Mouse (Mus musculus) gastrocnemius, postnatal 10 days (tissue): ENCODE data around the gene Acaca. TPM values are rescaled to one million over a fixed set of nuclear protein-coding genes. Genes with fewer than 3 reads are reported as not detected.
"Not testable (repeated sequence)": the region's sequence is repeated elsewhere in the genome, so short reads cannot be mapped to it uniquely, and the experiment has no call there.

Experiments
- DNase-seq: peaks from one replicate; pipeline ENCODE4 v3.0.0; 2021; ENCODE audit warnings: mixed read lengths
- total RNA-seq, 2 experiments: library from RNA; stranded (reverse); gene quantifications; 2 replicates each; pipeline ENCODE4 v1.2.3; 2021

The Acaca gene
- total RNA-seq, 2 experiments from 2014 or later, result 15.7 to 16.4 TPM

DNA sequence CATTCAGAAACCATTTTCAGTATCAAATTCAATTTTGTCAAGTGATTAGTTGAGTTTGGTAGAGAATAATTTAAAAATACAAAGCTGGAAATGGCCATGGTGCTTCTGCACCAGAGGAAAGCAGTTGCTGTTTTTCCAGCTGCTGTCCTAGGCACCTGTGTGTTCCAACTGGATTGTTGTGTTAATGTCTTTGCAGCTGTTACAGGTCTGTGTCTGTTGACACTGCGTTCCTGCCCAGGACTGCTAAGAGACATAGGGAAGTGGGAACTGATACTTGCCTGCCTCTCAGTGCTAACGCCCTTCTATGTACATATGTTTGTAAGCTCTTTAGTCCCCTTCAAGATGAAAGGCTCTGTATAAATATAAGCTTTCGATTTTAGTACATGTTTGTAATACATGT is 203.4 kb downstream of the Acaca start:
- DNase-seq, result no peak

DNA sequence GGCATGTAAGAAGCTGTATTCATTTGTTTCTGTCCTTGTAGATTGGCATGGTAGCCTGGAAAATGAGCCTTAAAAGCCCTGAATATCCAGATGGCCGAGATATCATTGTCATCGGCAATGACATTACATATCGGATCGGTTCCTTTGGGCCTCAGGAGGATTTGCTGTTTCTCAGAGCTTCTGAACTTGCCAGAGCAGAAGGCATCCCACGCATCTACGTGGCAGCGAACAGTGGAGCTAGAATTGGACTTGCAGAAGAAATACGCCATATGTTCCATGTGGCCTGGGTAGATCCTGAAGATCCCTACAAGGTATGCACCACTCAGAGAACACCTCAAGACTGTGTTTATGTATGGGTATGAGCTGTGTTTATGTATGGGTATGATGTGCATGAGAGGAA is 208.8 kb downstream of the Acaca start:
- DNase-seq, result not testable (repeated sequence)

GRCm38 (mm10) chr11:84340630-84341029 is 211.2 kb downstream of the Acaca start:
- no peak for DNase-seq

- DNase-seq, result no peak
Observed at GRCm38 (mm10) chr11:84344522-84345236, 215.2 kb downstream of the Acaca start.

GRCm38 (mm10) chr11:84347766-84348165 is 218.3 kb downstream of the Acaca start:
- no peak for DNase-seq

GRCm38 (mm10) chr11:84348843-84349825 is 219.7 kb downstream of the Acaca start:
- DNase-seq, result no peak

- DNase-seq, result no peak
Observed at GRCm38 (mm10) chr11:84351150-84351549, 221.7 kb downstream of the Acaca start.

DNA sequence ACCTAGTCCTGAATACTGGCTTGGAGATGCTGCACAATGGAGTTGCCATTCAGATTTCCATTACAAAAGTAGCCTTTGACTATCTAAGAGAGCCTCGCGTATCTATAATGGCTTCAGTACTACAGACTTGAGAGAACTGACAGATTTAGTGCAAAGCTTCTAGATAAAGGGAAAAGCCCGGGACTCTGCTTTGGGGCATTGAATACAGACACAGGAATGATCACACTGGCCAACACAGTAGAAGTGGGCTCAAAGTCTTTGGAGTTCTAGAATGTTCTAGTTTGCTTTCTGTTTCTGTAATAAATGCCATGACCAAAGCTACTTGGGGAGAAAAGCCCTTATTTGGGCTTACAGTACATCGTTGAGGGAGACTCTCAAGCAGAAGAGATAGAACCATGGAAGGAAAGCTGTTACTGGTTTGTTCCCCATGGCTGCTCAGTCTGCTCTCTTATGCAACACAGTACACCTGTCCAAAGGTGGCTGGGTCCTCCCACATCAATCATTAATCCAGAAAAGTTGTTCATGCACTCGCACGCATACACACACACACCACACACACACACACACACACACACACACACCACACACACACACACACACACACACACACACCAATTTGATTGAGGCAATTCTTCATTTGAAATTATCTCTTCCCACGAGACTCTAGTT is 223.7 kb downstream of the Acaca start:
- no peak for DNase-seq

GRCm38 (mm10) chr11:84357304-84357703 is 227.8 kb downstream of the Acaca start:
- DNase-seq, result no peak

- DNase-seq, result no peak
Observed at GRCm38 (mm10) chr11:84357771-84358170, 228.3 kb downstream of the Acaca start.

- no peak for DNase-seq
Observed at GRCm38 (mm10) chr11:84361551-84361950, 232.1 kb downstream of the Acaca start.

DNA sequence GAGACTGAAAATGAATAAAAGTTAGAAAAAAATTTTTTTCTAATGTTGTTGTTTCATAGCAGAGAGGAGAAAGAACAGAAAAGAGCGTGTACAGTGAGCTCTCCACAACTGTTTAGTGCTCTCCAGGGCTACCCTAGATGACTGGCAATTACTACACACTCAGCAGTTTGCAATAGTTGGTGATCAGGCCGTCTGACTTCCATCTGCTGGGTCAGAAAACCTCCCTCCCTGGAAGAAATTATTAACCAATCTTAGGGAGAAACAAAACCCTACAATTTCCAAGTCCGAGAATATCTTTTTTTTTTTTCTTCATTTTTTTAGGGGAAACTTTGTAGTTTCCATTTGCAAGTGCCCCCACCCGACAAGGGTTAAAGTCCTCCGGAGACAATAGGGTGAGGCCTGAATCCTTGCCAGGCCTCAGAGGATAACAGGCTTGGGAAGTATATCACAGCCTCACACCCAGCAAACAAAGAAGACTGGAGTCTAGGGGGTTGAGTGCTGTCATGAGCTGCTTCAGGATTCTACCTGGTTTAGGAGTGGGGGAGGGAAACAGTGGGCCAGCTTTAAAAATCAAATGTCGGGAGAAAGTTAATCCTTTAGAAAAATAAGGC is 233.3 kb downstream of the Acaca start:
- no peak for DNase-seq

- no peak for DNase-seq
Observed at GRCm38 (mm10) chr11:84365313-84365712, 235.8 kb downstream of the Acaca start.

DNA sequence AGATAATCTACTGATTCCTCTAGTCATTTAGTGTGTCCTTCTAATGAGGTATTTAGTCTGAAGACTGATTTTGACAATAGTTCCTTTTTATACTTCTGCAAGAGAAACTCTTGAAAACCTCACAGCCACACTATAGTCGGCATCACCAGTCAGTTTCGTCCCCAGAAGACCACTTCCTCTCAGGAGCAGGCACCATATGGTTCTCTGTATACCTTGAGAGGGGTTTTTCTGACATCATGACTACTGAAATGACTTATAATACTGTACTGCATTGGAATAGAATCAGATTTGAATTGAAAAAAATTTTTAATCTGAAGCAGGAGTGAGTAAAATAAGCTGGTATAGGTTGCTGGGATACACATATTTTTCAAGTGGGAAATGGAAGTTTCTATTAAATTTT is 239.4 kb downstream of the Acaca start:
- no peak for DNase-seq

GRCm38 (mm10) chr11:84373122-84373521 is 243.7 kb downstream of the Acaca start:
- DNase-seq, result no peak

DNA sequence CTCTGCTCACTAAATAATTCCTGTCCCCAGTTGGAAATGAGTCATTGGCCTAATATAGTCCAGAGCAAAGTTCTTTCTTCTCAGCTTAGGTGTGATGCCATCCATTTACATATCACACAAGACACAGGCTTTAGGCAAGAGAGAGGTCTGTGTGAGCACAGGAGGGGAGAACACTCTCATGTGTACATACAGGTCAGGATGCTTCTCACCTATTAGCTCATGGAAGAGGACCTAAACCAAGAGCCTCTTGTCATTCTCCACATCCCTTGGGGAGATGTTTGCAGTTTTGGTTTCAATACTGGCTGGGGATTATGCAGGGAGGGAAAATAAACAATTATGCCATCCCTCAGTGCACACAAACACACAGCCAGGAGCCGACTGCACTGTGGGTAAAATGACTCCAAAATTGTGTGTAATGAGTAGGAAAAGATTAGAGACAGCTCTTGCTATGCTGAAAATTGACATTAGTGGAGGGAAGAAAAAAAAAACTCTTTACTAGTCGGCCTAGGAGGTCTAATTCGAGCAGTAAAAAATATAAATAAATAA is 246.6 kb downstream of the Acaca start:
- DNase-seq, result no peak

GRCm38 (mm10) chr11:84376510-84377365 is 247.3 kb downstream of the Acaca start:
- no peak for DNase-seq

DNA sequence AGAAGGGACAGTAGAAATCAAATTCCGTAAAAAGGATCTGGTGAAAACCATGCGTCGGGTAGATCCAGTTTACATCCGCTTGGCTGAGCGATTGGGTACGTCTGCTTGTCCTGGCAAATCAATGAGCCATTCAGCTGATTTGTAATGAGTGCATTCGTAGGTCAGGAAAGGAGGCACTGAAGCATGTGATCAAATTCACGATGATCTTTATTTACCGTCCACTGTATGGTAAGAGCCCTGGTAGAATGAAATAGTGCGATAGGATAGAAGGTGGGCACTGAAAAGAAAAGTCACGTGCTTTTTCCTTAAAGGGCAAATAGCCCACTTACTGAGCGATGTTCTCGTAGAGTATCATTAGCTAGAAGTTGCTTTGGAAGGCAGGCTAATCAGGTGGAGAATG is 253.0 kb downstream of the Acaca start:
- no peak for DNase-seq

- DNase-seq, result no peak
Observed at GRCm38 (mm10) chr11:84383891-84384290, 254.4 kb downstream of the Acaca start.

- DNase-seq, result no peak
Observed at GRCm38 (mm10) chr11:84389332-84389731, 259.9 kb downstream of the Acaca start.

DNA sequence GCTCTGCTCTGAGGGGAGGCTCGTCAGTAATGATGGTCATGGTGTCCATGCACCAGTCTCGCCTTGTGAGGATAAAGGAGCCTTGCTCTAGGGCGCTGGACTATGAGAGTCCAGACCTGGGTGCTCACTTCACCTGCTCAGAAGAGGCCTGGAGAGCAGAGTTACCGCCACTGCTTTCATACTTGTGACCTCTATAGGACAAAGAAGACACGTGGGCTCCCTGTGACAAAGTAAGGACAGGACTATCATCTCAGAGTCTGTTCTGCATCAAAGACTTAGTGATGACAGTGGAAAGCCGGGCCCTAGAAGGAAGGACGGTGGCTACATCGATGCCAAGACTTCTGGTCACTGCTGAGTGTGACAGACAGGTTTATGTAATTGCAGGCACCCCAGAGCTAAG is 261.7 kb downstream of the Acaca start:
- DNase-seq, result no peak
